Mouse (Mus musculus) kidney, embryonic 14.5 days (tissue): ENCODE data around the gene Gdnf. TPM values are rescaled to one million over a fixed set of nuclear protein-coding genes. Genes with fewer than 3 reads are reported as not detected.

Experiments used
- ATAC-seq: fragments of 200-750 bp; cut with Nextera tagmentation; 2 replicates; pipeline ENCODE4 v1.8.0; 2017; ENCODE audit warnings: moderate number of reproducible peaks, mild to moderate bottlenecking, moderate TSS enrichment, moderate library complexity; ENCODE audit not compliant: low FRiP score, low TSS enrichment
- H3K27ac ChIP-seq: fragments of 300-500 bp; sonication (generic); 2 replicates; pipeline ENCODE4 v1.5.1; 2014; ENCODE audit warnings: low read depth, mild to moderate bottlenecking, low read length, moderate library complexity, mixed read lengths
- H3K27me3 ChIP-seq: fragments of 300-500 bp; sonication (generic); 2 replicates; pipeline ENCODE4 v1.6.1; 2014; ENCODE audit warnings: mild to moderate bottlenecking, low read length; ENCODE audit not compliant: control insufficient read depth, insufficient read depth
- H3K36me3 ChIP-seq: fragments of 300-500 bp; sonication (generic); 2 replicates; pipeline ENCODE4 v1.6.1; 2014; ENCODE audit warnings: low read length, mixed read lengths; ENCODE audit not compliant: control insufficient read depth, insufficient read depth
- H3K4me1 ChIP-seq: fragments of 300-500 bp; sonication (generic); 2 replicates; pipeline ENCODE4 v1.6.1; 2014; ENCODE audit warnings: low read length, mixed read lengths; ENCODE audit not compliant: control insufficient read depth, insufficient read depth
- H3K4me2 ChIP-seq: fragments of 300-500 bp; sonication (generic); replicated peaks from 2 replicates; pipeline ENCODE4 v1.6.1; 2014; ENCODE audit warnings: low read depth, mild to moderate bottlenecking, low read length
- H3K4me3 ChIP-seq: fragments of 300-500 bp; sonication (generic); 2 replicates; pipeline ENCODE4 v1.5.1; 2014; ENCODE audit warnings: mild to moderate bottlenecking, low read length
- H3K9ac ChIP-seq: fragments of 300-500 bp; sonication (generic); 2 replicates; pipeline ENCODE4 v1.6.1; 2014; ENCODE audit warnings: low read depth, mild to moderate bottlenecking, low read length, moderate library complexity
- H3K9me3 ChIP-seq: fragments of 300-500 bp; sonication (generic); 2 replicates; pipeline ENCODE4 v1.6.1; 2016; ENCODE audit warnings: low read length; ENCODE audit not compliant: control insufficient read depth
- WGBS: fragments of 180-500 bp; shearing (Covaris S2); extraction: QIAGEN DNeasy Blood & Tissue Kit; methylation state at CpG from one replicate; pipeline ENCODE4 v1.1.7; 2014; 5-methylcytosine and 5-hydroxymethylcytosine counted together
- polyA plus RNA-seq: library from polyadenylated mRNA; unstranded; fragments of >200 nt; fragmentation: Nextera tagmentation; extraction: Ambion mirVana; gene quantifications from 2 replicates; pipeline ENCODE4 v1.2.1, GENCODE M21; 2014

Gdnf gene
- 10.0 and 13.0 TPM in 2 replicates for polyA plus RNA-seq

DNA sequence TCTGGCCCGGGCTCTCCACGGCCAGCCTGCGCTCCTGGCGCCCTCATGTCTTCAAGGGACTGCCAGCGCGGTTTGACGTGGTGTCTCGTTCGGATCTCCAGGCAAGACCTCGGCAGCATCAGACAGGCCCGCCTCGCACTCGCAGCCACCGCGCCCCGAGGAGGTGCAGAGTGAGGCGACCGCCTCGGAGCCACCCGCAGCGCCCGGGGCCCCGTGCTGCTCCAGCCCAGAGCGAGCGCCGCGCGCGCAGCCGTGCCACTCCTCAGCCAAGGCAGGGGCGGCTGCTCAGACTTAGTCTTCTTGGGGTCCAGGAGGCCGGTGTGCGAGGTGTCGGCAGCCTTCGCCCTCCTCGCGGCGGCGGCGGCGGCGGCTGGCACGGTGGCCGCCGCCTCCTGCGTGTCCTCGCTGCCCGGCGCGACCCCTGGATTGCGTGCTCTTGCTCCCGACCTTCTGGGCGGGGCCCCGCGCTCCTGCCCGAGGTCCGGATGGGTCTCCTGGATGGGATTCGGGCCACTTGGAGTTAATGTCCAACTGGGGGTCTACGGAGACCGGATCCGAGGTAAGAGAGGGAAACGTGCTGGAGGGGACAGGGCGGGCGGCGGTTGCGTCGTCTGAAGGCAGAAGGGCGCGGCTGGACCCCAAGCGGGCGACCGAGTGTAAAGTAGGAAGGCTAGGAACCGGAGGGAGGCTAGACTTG, at the start of gene Gdnf:
Gene Gdnf, plus strand, starts transcription at position 291 of the 697 bp plus-strand sequence.
- ATAC-seq: peak; percentile 22; the same call in 1 of the 2 replicates
- peaks cover 9% of the 10 kb centered on the region for H3K4me1 ChIP-seq

GRCm38 (mm10) chr15:7767166-7767565, 43.5 kb upstream of the Gdnf start:
- no peak overlapping the region for H3K4me2 ChIP-seq
- H3K27me3 ChIP-seq: no peaks in the 10 kb centered on the region
- H3K9me3 ChIP-seq: no peaks in the 10 kb centered on the region
- no peak overlapping the region for H3K27ac ChIP-seq
- no peaks in the 10 kb centered on the region for H3K36me3 ChIP-seq
- H3K4me3 ChIP-seq: no peak overlapping the region
- ATAC-seq: no peak
- H3K4me1 ChIP-seq: no peaks in the 10 kb centered on the region
- 90% methylated on average over 7 of the region's 7 CpGs for WGBS
- H3K9ac ChIP-seq: no peak overlapping the region

More for the DNA sequence above, at the start of gene Gdnf:
- H3K27ac ChIP-seq: peak within 1 kb of the TSS; percentile 86
- 0 out of 2 replicates have a peak, but pooled peaks cover 1% of the 10 kb centered on the region for H3K36me3 ChIP-seq
- peak within 1 kb of the TSS; percentile 88 for H3K4me2 ChIP-seq
- H3K9ac ChIP-seq: peak within 1 kb of the TSS; percentile 90
- H3K9me3 ChIP-seq: no peaks in the 10 kb centered on the region
- under 1% methylated on average over 69 of the region's 73 CpGs for WGBS
- H3K27me3 ChIP-seq: peaks cover 22% of the 10 kb centered on the region
- peak within 1 kb of the TSS; percentile 79 for H3K4me3 ChIP-seq

GRCm38 (mm10) chr15:7772983-7773382, 37.7 kb upstream of the Gdnf start:
- Histone ChIP-seq H3K9me3 (no peaks in the 10 kb centered on the region), H3K27me3 (no peaks in the 10 kb centered on the region), H3K4me1 (no peaks in the 10 kb centered on the region), H3K27ac (no peak overlapping the region), H3K4me3 (no peak overlapping the region), H3K4me2 (no peak overlapping the region), H3K36me3 (no peaks in the 10 kb centered on the region), H3K9ac (no peak overlapping the region)
- no peak for ATAC-seq
- WGBS: 91% methylated on average over 8 of the region's 8 CpGs

DNA sequence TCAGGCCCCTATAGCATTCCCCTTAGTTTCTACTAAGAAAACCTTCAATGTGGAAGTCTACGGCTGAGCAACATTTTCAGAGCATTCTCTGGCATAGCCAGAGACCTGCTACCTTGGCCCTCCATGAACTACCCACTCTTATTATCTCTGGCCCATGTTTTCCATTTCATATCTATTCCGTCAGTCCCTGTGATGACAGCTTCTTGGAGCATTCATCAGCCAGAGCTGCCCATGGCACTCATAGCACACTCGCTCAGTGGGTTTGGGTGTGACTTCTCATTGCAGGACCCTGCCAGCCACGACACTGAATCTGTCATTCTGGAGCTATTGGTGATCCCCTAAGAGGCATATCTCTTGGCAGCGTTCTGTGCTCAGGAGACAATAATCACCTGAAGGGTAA, 29.1 kb upstream of the Gdnf start:
- Histone ChIP-seq H3K9ac (no peak overlapping the region), H3K4me1 (no peaks in the 10 kb centered on the region), H3K4me3 (no peak overlapping the region), H3K4me2 (no peak overlapping the region), H3K27ac (no peak overlapping the region), H3K36me3 (no peaks in the 10 kb centered on the region), H3K9me3 (peaks cover 5% of the 10 kb centered on the region; the same call in 1 of the 2 replicates), H3K27me3 (no peaks in the 10 kb centered on the region)
- ATAC-seq: no peak
- 92% methylated on average over 5 of the region's 5 CpGs for WGBS

GRCm38 (mm10) chr15:7809841-7810391, 730 bp upstream of the Gdnf start:
- peaks cover under 1% of the 10 kb centered on the region for H3K4me1 ChIP-seq
- H3K4me2 ChIP-seq: peak overlapping the region; percentile 88
- peak overlapping the region; percentile 90 for H3K9ac ChIP-seq
- H3K9me3 ChIP-seq: no peaks in the 10 kb centered on the region
- under 1% methylated on average over 25 of the region's 32 CpGs for WGBS
- H3K4me3 ChIP-seq: peak overlapping the region; percentile 79
- peak overlapping the region; percentile 86 for H3K27ac ChIP-seq
- peak; percentile 43 for ATAC-seq
- no peaks in the 10 kb centered on the region for H3K36me3 ChIP-seq
- H3K27me3 ChIP-seq: peaks cover 20% of the 10 kb centered on the region

GRCm38 (mm10) chr15:7811253-7811625, 593 bp downstream of the Gdnf start:
- peak overlapping the region; percentile 86 for H3K27ac ChIP-seq
- H3K27me3 ChIP-seq: peaks cover 22% of the 10 kb centered on the region

GRCm38 (mm10) chr15:7811856-7812733, 1.4 kb downstream of the Gdnf start:
- peak overlapping the region; percentile 86 for H3K27ac ChIP-seq
- no peak for ATAC-seq
- peak overlapping the region; percentile 90 for H3K9ac ChIP-seq
- peaks cover 3% of the 10 kb centered on the region; the same call in 1 of the 2 replicates for H3K36me3 ChIP-seq
- H3K4me3 ChIP-seq: peak overlapping the region; percentile 79
- H3K27me3 ChIP-seq: peaks cover 27% of the 10 kb centered on the region
- whole genome bisulfite sequencing: 2% methylated on average over 24 of the region's 24 CpGs
- H3K9me3 ChIP-seq: no peaks in the 10 kb centered on the region
- peaks cover 10% of the 10 kb centered on the region for H3K4me1 ChIP-seq
- peak overlapping the region; percentile 88 for H3K4me2 ChIP-seq

More at GRCm38 (mm10) chr15:7811253-7811625, 593 bp downstream of the Gdnf start:
- peaks cover 3% of the 10 kb centered on the region; the same call in 1 of the 2 replicates for H3K36me3 ChIP-seq
- under 1% methylated on average over 11 of the region's 11 CpGs for WGBS
- peak overlapping the region; percentile 88 for H3K4me2 ChIP-seq
- no peak for ATAC-seq
- peak overlapping the region; percentile 90 for H3K9ac ChIP-seq
- H3K4me3 ChIP-seq: peak overlapping the region; percentile 79
- H3K9me3 ChIP-seq: no peaks in the 10 kb centered on the region
- H3K4me1 ChIP-seq: peaks cover 10% of the 10 kb centered on the region

DNA sequence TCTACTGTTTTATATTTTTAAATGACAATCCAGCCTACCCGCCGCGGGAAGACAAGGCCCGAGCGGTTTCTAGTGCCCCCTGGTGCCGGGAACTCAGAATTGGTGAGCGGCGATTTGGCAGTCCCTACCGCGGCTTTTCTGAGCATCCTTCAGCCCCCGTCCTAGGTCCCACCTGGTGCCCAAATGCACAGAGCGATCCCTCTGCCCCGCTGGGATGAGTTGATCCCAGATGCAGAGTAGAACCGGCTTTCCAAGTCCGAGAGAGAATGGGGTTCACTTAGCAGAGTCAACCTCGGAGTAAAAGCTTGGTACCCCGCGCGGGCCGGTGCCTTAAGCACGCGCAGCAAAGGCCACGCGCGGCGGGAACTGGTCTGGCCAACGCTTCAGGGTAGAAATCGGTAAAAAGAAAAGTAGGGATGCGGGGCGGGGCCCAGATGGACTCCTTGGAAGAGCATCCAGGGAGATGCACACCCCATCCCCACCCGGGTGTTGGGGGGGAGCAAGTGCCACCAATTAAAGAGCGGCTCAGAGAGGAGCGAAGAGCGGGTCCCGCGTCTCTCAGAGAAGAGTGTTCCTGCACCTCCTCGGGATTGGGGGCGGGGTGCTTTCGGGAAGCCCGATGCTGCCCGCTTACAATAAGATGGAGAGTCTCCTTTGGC, 2.4 kb downstream of the Gdnf start:
- Histone ChIP-seq H3K36me3 (peaks cover 6% of the 10 kb centered on the region; the same call in 1 of the 2 replicates), H3K4me2 (peak overlapping the region; percentile 88), H3K9me3 (no peaks in the 10 kb centered on the region), H3K4me1 (peaks cover 10% of the 10 kb centered on the region), H3K27ac (peak overlapping the region; percentile 86; the same call in 1 of the 2 replicates), H3K9ac (peak overlapping the region; percentile 90), H3K4me3 (peak overlapping the region; percentile 79), H3K27me3 (peaks cover 29% of the 10 kb centered on the region)
- ATAC-seq: peak; percentile 40
- whole genome bisulfite sequencing: under 1% methylated on average over 41 of the region's 41 CpGs
